Mouse (Mus musculus): ENCODE measurements around the gene Fam171a1. TPM values are rescaled to one million over a fixed set of nuclear protein-coding genes. Genes with fewer than 3 reads are reported as not detected.

The Fam171a1 gene
- total RNA-seq, 2 experiments from 2014 or later = 68.2 to 69.2 TPM

DNA sequence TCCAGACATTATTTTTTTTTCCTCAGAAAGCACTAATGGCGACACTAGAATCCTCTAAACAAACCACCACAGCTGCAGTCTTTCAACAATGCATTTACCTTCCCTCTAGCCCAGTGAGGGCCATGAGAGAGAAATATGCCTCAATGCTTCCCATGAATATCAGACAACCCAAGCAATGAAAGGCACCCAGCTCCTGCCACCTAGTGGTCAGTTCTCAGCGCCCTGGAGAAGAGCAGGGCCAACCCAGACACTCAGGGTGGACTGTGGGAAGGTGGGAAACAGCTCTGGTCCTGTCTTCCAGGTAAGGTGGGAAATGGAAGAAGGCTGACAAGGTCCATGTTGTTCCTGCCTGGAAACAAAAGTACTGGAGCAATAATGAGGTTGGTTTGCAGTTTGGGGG, 115.0 kb downstream of the Fam171a1 start:
- DNase-seq (ENCODE audit: extremely low spot score in 1 of 2, low spot score in 1 of 2) = peak; percentile 47 to 70

DNA sequence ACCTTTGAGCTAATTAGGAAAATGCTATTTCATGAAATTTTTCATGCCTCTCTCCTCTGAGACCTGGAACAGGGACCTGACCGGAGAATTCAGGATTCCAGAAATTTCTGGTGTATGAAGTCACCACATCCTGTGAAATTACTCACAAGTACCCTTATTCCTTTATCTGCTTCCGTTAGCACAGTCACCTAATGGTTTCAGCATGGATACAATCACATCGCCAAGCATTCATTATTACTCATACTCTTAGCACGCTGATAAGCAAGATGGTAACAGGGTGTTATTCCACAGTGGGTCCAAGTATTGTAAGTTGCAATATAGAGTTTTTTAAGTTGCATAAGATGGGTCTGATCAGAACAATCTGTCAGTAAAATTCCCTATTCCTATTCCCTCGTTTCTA, 125.2 kb downstream of the Fam171a1 start:
- no peak for DNase-seq (ENCODE audit: extremely low spot score in 1 of 2, low spot score in 1 of 2)

DNA sequence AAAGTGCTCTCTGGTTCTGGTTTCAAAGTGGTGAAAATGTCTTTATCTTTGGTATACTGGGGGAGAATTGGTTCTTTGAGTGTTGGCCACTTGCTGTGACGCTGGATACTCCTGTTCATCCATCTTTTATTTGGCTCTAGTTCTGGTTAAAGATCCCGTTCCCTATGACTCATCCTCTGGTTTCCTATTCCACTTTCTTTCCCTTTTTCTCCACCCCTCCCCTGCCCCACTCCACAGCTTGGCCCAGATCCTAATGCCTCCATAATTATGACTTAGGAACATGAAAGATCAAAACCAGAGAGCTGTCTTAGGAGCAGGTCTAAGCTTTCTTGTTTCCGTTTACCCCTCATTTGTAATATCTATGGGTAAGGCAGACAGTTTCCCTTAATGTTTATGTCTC, 130.2 kb downstream of the Fam171a1 start:
- no peak for DNase-seq (ENCODE audit: extremely low spot score in 1 of 2, low spot score in 1 of 2)

DNA sequence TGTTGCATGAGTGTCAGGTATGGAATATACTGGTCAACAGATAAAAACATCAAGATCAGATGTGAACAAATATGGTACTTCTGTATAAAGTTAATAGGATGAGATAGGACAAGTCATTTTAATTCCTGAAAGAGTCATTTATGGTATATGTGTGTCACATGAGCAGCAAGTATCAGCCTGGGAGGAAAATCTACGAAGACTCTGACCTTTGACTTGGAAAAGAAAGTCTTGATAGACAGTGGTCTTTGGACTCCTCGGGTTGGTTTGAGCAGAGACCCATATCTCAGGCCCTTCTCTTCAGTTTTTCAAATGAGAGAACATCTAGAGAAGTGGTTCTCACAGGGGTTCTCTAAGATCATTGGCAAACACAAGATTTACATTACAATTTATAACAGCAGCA, 137.3 kb downstream of the Fam171a1 start:
- DNase-seq (ENCODE audit: extremely low spot score in 1 of 2, low spot score in 1 of 2) = no peak

DNA sequence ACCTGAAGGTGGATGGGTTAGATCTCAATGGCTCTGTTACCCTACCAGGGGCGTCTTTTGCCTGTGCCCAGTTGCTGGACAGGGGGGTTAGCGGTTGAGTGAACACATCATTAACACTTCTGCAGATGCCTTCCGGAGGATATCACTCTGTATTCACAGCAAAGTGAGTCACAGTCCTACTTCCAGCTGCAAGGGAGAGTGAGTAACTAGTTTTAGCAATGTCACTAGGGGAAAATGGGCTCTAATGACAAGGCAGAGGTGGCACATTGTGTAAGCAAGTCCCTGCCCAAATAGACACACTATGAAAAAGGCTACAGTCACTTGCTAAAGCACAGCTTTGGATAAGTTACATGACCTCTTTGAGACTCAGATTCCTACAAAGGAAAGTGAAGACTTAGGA, 152.4 kb downstream of the Fam171a1 start:
- no peak for DNase-seq (ENCODE audit: extremely low spot score in 1 of 2, low spot score in 1 of 2)

DNA sequence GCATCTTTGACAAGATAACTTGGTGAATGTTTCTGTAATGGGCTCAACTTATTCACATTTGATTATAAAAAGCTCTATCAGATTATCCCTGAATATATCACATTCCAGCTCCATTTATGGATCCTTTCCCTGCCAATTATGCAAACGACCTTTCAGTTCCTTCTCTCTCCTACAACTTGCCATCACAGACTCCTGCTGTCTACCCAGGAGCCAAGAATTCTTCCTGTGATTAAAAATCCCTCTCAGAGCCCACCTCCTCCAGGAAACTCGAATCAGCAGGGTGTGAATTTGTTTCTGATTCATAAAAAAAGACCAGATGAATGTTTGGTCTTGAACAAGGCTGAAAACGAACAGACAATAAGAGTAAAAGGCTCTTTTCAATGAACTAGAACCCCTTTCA, 153.9 kb downstream of the Fam171a1 start:
- DNase-seq (ENCODE audit: extremely low spot score in 1 of 2, low spot score in 1 of 2) = no peak

DNA sequence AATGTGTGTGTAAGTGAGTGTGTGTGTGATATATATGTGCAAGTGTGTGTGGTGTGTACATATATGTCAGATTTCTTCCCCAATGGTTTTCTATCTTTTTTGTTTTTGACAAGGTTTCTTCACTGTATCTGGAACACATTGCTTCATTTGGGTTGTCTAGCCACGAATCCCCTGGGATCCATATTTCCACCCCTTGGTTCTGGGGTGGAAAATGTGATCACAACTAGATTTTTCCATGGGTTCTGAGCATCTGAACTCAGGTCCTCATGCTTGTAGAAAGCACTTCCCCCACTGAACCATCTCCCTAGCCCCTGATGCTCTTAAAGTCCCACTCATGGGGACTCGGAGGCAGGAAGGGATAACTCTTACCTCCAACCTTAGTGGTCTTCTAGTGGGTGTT, 159.3 kb downstream of the Fam171a1 start:
- no peak for DNase-seq (ENCODE audit: extremely low spot score in 1 of 2, low spot score in 1 of 2)

DNA sequence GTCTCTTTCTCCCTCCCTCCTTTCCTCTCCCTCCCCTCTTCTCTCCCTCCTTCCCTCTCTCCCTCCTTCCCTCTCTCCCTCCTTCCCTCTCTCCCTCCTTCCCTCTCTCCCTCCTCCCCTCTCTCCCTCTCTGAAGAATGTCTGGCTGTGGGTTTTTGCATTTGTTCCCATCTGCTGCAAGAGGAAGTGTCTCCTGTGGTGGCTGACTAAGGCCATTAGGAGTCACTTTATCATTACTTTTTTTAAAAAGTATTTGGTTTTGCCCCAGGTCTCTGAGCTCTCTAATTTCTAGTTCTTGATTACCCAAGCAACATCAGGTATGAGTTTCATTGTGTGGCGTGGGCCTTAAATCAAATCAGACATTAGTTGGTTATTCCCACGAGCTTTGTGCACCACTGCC, 162.1 kb downstream of the Fam171a1 start:
- no peak for DNase-seq (ENCODE audit: extremely low spot score in 1 of 2, low spot score in 1 of 2)

Small RNAs within 50 kb of the gene (microRNA-seq; reads per million reads assigned to microRNA genes)
- gene Gm27306 = 0 reads per million in 2 experiments

Other genes starting within 250 kb of the Fam171a1 start
- 10 to 100 TPM; 80.1 to 87.2 TPM for gene Nmt2, start 170.0 kb downstream of the Fam171a1 start, total RNA-seq (2021)
- 10 to 100 TPM in 1 of 2 experiments, 1 to 10 TPM in 1; 9.3 to 10.8 TPM for gene Rpp38, start 218.4 kb downstream of the Fam171a1 start, total RNA-seq (2021)
- gene Acbd7, start 221.9 kb downstream of the Fam171a1 start, total RNA-seq (2021) = 1 to 10 TPM; 1.5 to 2.3 TPM

Data from layer of hippocampus, postnatal 25 days (tissue).